Mouse (Mus musculus) limb, embryonic 10.5 days (tissue): ENCODE results near the gene Pramel4. TPM values are rescaled to one million over a fixed set of nuclear protein-coding genes. Genes with fewer than 3 reads are reported as not detected.
"Not testable (repeated sequence)": the region's sequence is repeated elsewhere in the genome, so short reads cannot be mapped to it uniquely, and the experiment has no call there.

Experiments
- DNase-seq: peaks from one replicate; pipeline ENCODE4 v3.0.0-alpha.2; 2017; ENCODE audit warnings: low spot score
- H3K27ac ChIP-seq: fragments of 300-500 bp; sonication (generic); 2 replicates; pipeline ENCODE4 v1.5.1; 2016; ENCODE audit warnings: mild to moderate bottlenecking
- H3K27me3 ChIP-seq: fragments of 300-500 bp; sonication (generic); 2 replicates; pipeline ENCODE4 v1.6.1; 2016; ENCODE audit warnings: low read depth, mild to moderate bottlenecking; ENCODE audit not compliant: poor library complexity, severe bottlenecking
- H3K36me3 ChIP-seq: fragments of 300-500 bp; sonication (generic); 2 replicates; pipeline ENCODE4 v1.6.1; 2016; ENCODE audit warnings: mild to moderate bottlenecking, moderate library complexity
- H3K4me1 ChIP-seq: fragments of 300-500 bp; sonication (generic); 2 replicates; pipeline ENCODE4 v1.6.1; 2016
- H3K4me3 ChIP-seq: fragments of 300-500 bp; sonication (generic); 2 replicates; pipeline ENCODE4 v1.5.1; 2016; ENCODE audit warnings: mild to moderate bottlenecking, moderate library complexity
- H3K9me3 ChIP-seq: fragments of 300-500 bp; sonication (generic); replicated peaks from 2 replicates; pipeline ENCODE4 v1.6.1; 2016; ENCODE audit warnings: mild to moderate bottlenecking
- WGBS: fragments of 180-500 bp; shearing (Covaris S2); methylation state at CpG from one replicate; pipeline ENCODE4 v1.1.7; 2016; 5-methylcytosine and 5-hydroxymethylcytosine counted together
- polyA plus RNA-seq: library from polyadenylated mRNA; unstranded; fragments of >200 nt; fragmentation: Nextera tagmentation; extraction: Ambion mirVana; gene quantifications from 2 replicates; pipeline ENCODE4 v1.2.1, GENCODE M21; 2016

The Pramel4 gene
- not detected in 2 replicates for polyA plus RNA-seq

GRCm38 (mm10) chr4:144058826-144059225 lies at the start of gene Pramel4:
TSS of gene Pramel4 (plus strand) at chr4:144059126.
- WGBS = 89% methylated on average over 3 of the region's 3 CpGs
- H3K4me1 ChIP-seq, H3K27ac ChIP-seq, H3K36me3 ChIP-seq, H3K4me3 ChIP-seq, H3K27me3 ChIP-seq, H3K9me3 ChIP-seq, DNase-seq: not testable (repeated sequence)

- not testable (repeated sequence) for H3K4me3 ChIP-seq, DNase-seq, H3K36me3 ChIP-seq, H3K9me3 ChIP-seq, H3K27me3 ChIP-seq, H3K4me1 ChIP-seq, H3K27ac ChIP-seq
- 100% methylated on average over 1 of the region's 2 CpGs for WGBS
Measured at GRCm38 (mm10) chr4:144106174-144106573, 47.2 kb downstream of the Pramel4 start, which contains the start of gene Gm13102. TSS of gene Gm13102 (plus strand) at chr4:144106474.

Other genes with a start within 250 kb of the Pramel4 start
- not detected in 2 replicates for gene Gm13084, start 243.0 kb upstream of the Pramel4 start, polyA plus RNA-seq
- gene Gm13103, start 212.6 kb upstream of the Pramel4 start, polyA plus RNA-seq = not detected in 2 replicates
- gene Pramef6, start 158.7 kb upstream of the Pramel4 start, polyA plus RNA-seq = not detected in 2 replicates
- gene Pramef25, start 108.1 kb upstream of the Pramel4 start, polyA plus RNA-seq = not detected in 2 replicates
- not detected in 2 replicates for gene Gm13101, start 92.2 kb upstream of the Pramel4 start, polyA plus RNA-seq
- not detected in 2 replicates for gene Pramef17, start 64.8 kb upstream of the Pramel4 start, polyA plus RNA-seq
- gene Gm13102, start 47.3 kb downstream of the Pramel4 start, polyA plus RNA-seq = not detected in 2 replicates
- not detected in 2 replicates for gene Oog3, start 103.5 kb downstream of the Pramel4 start, polyA plus RNA-seq
- not detected in 2 replicates for gene Oog2, start 131.6 kb downstream of the Pramel4 start, polyA plus RNA-seq
- not detected in 2 replicates for gene C87977, start 154.2 kb downstream of the Pramel4 start, polyA plus RNA-seq
- not detected in 2 replicates for gene Pramel5, start 221.4 kb downstream of the Pramel4 start, polyA plus RNA-seq